24 mouse cellular contexts compared by ENCODE assay signal in the genomic region with DNA sequence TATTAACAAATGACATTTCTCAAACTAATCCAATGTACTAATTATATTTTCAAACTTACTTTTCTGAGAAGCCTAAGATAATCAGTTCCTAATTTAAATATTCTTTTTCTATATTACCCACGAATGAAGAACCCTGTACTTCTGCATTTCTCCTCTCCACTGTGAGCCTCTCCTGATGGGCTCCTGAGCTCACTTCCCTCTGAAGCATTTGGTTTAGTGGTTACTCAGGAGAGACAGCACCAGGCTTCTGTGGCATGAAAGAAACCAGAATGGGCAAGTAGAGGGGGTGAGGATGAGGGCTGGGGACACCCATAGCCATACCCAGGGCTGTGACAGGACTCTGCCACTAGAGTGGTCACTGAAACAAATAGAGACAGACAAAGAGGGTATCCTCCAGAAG. TPM values are rescaled to one million over a fixed set of nuclear protein-coding genes. Genes with fewer than 3 reads are reported as not detected.
DNase-seq lines count a peak whose midpoint lies in the region; ATAC-seq and TF ChIP-seq lines count a peak whose summit lies in the region.
"Had no signal": no experiment of that assay in that cellular context is flagged by ENCODE, and none has a peak within 500 bp of the region (broad histone marks: within the 10 kb centered on the region; RNA-seq: fewer than 3 reads in every experiment).

No protein-coding gene starts in this region.

- no peak overlapping the region for H3K4me2 ChIP-seq in heart, embryonic 11.5 days
- H3K4me2 ChIP-seq: embryonic facial prominence, embryonic 12.5 days; forebrain, embryonic 13.5 days; forebrain, embryonic 15.5 days had no signal

- WGBS in heart, embryonic 11.5 days (ENCODE audit: insufficient replicate concordance): 64% methylated on average over 1 of the region's 1 CpGs

- H3K4me1 ChIP-seq in MEL (ENCODE audit: control insufficient read depth in 1 of 2, insufficient read depth in 2 of 2, low read length in 2 of 2): no peaks in the 10 kb centered on the region
- H3K4me1 ChIP-seq in heart, embryonic 11.5 days (ENCODE audit: control insufficient read depth, insufficient read depth, low read length): no peaks in the 10 kb centered on the region
- H3K4me1 ChIP-seq: embryonic facial prominence, embryonic 10.5 days; embryonic facial prominence, embryonic 12.5 days; forebrain, embryonic 13.5 days; forebrain, embryonic 15.5 days had no signal

- no peak for TF ChIP-seq POLR2A in MEL (IDR thresholded peaks at IDR 0.05; ENCODE audit: control insufficient read depth in 1 of 2, insufficient read depth in 1 of 2, low read depth in 1 of 2, low read length in 2 of 2, poor library complexity in 1 of 2)

- TF ChIP-seq EP300 in MEL (IDR thresholded peaks at IDR 0.05; ENCODE audit: low read depth in 1 of 2, low read length in 2 of 2): no peak

- H3K4me3 ChIP-seq in MEL (ENCODE audit: control insufficient read depth in 1 of 2, insufficient read depth in 1 of 2, low read depth in 2 of 2, low read length in 2 of 2): no peak overlapping the region
- no peak overlapping the region for H3K4me3 ChIP-seq in heart, embryonic 11.5 days (ENCODE audit: low read depth, low read length)
- H3K4me3 ChIP-seq: embryonic facial prominence, embryonic 10.5 days; embryonic facial prominence, embryonic 12.5 days; forebrain, embryonic 13.5 days; forebrain, embryonic 15.5 days had no signal

- peaks cover 3 to 7% of the 10 kb centered on the region in 2 experiments for H3K27me3 ChIP-seq in MEL (ENCODE audit: control insufficient read depth in 1 of 2, insufficient read depth in 2 of 2, low read length in 2 of 2)
- H3K27me3 ChIP-seq in heart, embryonic 11.5 days (ENCODE audit: control insufficient read depth, insufficient read depth, low read length): no peaks in the 10 kb centered on the region
- H3K27me3 ChIP-seq: embryonic facial prominence, embryonic 12.5 days; forebrain, embryonic 13.5 days; forebrain, embryonic 15.5 days had no signal

- no peak overlapping the region for H3K9ac ChIP-seq in MEL (ENCODE audit: control insufficient read depth, low read depth, low read length, poor library complexity, severe bottlenecking)
- no peak overlapping the region for H3K9ac ChIP-seq in heart, embryonic 11.5 days (ENCODE audit: low read depth, low read length)
- H3K9ac ChIP-seq: embryonic facial prominence, embryonic 12.5 days; forebrain, embryonic 13.5 days; forebrain, embryonic 15.5 days; forebrain, postnatal 0 days had no signal

- no peak for TF ChIP-seq CTCF in MEL (IDR thresholded peaks at IDR 0.05 in 2 of 3, conservative IDR thresholded peaks at IDR 0.05 in 1 of 3; ENCODE audit: control insufficient read depth in 1 of 3, insufficient read depth in 1 of 3, low read depth in 2 of 3, low read length in 3 of 3, poor library complexity in 1 of 3, severe bottlenecking in 1 of 3)

- ATAC-seq in granulocyte monocyte progenitor cell, adult 5-6 weeks (replicated peaks; ENCODE audit: poor library complexity, severe bottlenecking): peak; percentile 48; the same call in 1 of the 2 replicates
- peak; percentile 55 for ATAC-seq in megakaryocyte progenitor cell, adult 5-6 weeks (replicated peaks; ENCODE audit: poor library complexity)
- no peak for ATAC-seq in heart, embryonic 11.5 days (replicated peaks; ENCODE audit: insufficient number of reproducible peaks, low FRiP score, low TSS enrichment)
- ATAC-seq: CD4-positive, CD25-positive, alpha-beta regulatory T cell, adult 4 months; forebrain, embryonic 13.5 days; forebrain, embryonic 15.5 days; forebrain, postnatal 0 days had no signal

- H3K36me3 ChIP-seq in MEL (ENCODE audit: control insufficient read depth in 1 of 2, insufficient read depth in 2 of 2, low read length in 2 of 2): no peaks in the 10 kb centered on the region
- H3K36me3 ChIP-seq in heart, embryonic 11.5 days (ENCODE audit: control insufficient read depth, insufficient read depth, low read length): no peaks in the 10 kb centered on the region
- H3K36me3 ChIP-seq: embryonic facial prominence, embryonic 10.5 days; embryonic facial prominence, embryonic 12.5 days; forebrain, embryonic 15.5 days; G1E had no signal

- H3K9me3 ChIP-seq in MEL (replicated peaks; ENCODE audit: insufficient read depth, low read length): no peaks in the 10 kb centered on the region
- H3K9me3 ChIP-seq in heart, embryonic 11.5 days (replicated peaks; ENCODE audit: control insufficient read depth, low read length): no peaks in the 10 kb centered on the region
- H3K9me3 ChIP-seq: embryonic facial prominence, embryonic 10.5 days; embryonic facial prominence, embryonic 12.5 days; forebrain, embryonic 13.5 days; forebrain, embryonic 15.5 days; G1E had no signal

- TF ChIP-seq RAD21 in MEL (IDR thresholded peaks at IDR 0.05; ENCODE audit: low read depth, low read length): no peak

- no peaks in the 10 kb centered on the region for H3K79me2 ChIP-seq in MEL (ENCODE audit: control insufficient read depth, insufficient read depth, low read length, poor library complexity)

- H3K27ac ChIP-seq in MEL (ENCODE audit: control insufficient read depth, low read depth, low read length): no peak overlapping the region
- H3K27ac ChIP-seq in heart, embryonic 11.5 days (ENCODE audit: low read depth, low read length): no peak overlapping the region
- H3K27ac ChIP-seq: embryonic facial prominence, embryonic 10.5 days; embryonic facial prominence, embryonic 12.5 days; forebrain, embryonic 13.5 days; forebrain, embryonic 15.5 days had no signal

- DNase-seq in MEL (ENCODE audit: low read depth, low spot score): peak; percentile 7
- DNase-seq in adrenal gland, postnatal 4 days (ENCODE audit: low spot score in 2 of 2): no peak
- DNase-seq: adrenal gland, adult 2 months; adrenal gland, postnatal 10 days; adrenal gland, postnatal 25 days; B cell, adult 2 months; cerebellum, adult 18-20 months; cerebellum, adult 8-10 months; cerebellum, adult 9-11 months; cerebellum, postnatal 14 days; cerebellum, postnatal 36 days; forebrain, postnatal 0 days had no signal

TF ChIP-seq in MEL, 35 proteins besides CTCF, POLR2A, EP300 and RAD21:
- no peak for TF ChIP-seq JUND (IDR thresholded peaks at IDR 0.05; ENCODE audit: low read depth, low read length)
- no peak for TF ChIP-seq ZNF384 (IDR thresholded peaks at IDR 0.05; ENCODE audit: low read depth, low read length)
- no peak for TF ChIP-seq CHD2 (IDR thresholded peaks at IDR 0.05; ENCODE audit: low read length)
- no peak for TF ChIP-seq ELF1 (IDR thresholded peaks at IDR 0.05; ENCODE audit: low read depth, low read length)
- no peak for TF ChIP-seq USF1 (IDR thresholded peaks at IDR 0.05; ENCODE audit: low read depth, low read length)
- no peak for TF ChIP-seq KAT2A (conservative IDR thresholded peaks at IDR 0.05; ENCODE audit: low read depth, low read length)
- no peak for TF ChIP-seq GABPA (IDR thresholded peaks at IDR 0.05; ENCODE audit: low read depth, low read length)
- no peak for TF ChIP-seq RCOR1 (IDR thresholded peaks at IDR 0.05; ENCODE audit: low read depth, low read length)
- no peak for TF ChIP-seq MXI1 (IDR thresholded peaks at IDR 0.05; ENCODE audit: low read depth, low read length)
- TF ChIP-seq BHLHE40 (IDR thresholded peaks at IDR 0.05; ENCODE audit: borderline replicate concordance, low read depth, low read length): no peak
- no peak for TF ChIP-seq ZMIZ1 (IDR thresholded peaks at IDR 0.05; ENCODE audit: low read depth, low read length)
- TF ChIP-seq POLR2AphosphoS5 (IDR thresholded peaks at IDR 0.05; ENCODE audit: borderline replicate concordance, low read depth, low read length): no peak
- TF ChIP-seq HCFC1 (IDR thresholded peaks at IDR 0.05; ENCODE audit: low read depth, low read length): no peak
- TF ChIP-seq MYB (IDR thresholded peaks at IDR 0.05; ENCODE audit: low read depth, low read length): no peak

RNA-seq across cellular contexts. Expression of a gene that starts 16.3 kb away (rescaled TPM):
- total RNA-seq in MEL (2012; rRNA removed): not detected in 2 replicates
- polyA plus RNA-seq in MEL (2012; ENCODE audit: insufficient read depth in 1 of 2, insufficient read length in 2 of 2, low read depth in 1 of 2, low replicate concordance in 2 of 2, missing spikeins in 1 of 2): not detected
- not detected in 2 replicates for total RNA-seq in granulocyte monocyte progenitor cell, adult 5-6 weeks (2014; fragmentation: Nextera tagmentation)
- not detected in 2 replicates for total RNA-seq in granulocyte monocyte progenitor cell, adult 5-6 weeks (2017)
- total RNA-seq in megakaryocyte progenitor cell, adult 5-6 weeks (2015): not detected in 2 replicates
- not detected in 2 replicates for total RNA-seq in megakaryocyte progenitor cell, adult 5-6 weeks (2017)
- not detected in 2 replicates for polyA plus RNA-seq in heart, embryonic 11.5 days (2014; fragmentation: Nextera tagmentation; extraction: Ambion mirVana)
- total RNA-seq in adrenal gland, postnatal 4 days (2021): not detected
- total RNA-seq: adrenal gland, adult 2 months; adrenal gland, postnatal 10 days; CH12.LX; G1E had no signal
- polyA plus RNA-seq: adrenal gland, adult 2 months; CD4-positive, CD25-positive, alpha-beta regulatory T cell, adult 4 months; embryonic facial prominence, embryonic 10.5 days; embryonic facial prominence, embryonic 12.5 days; embryonic facial prominence, embryonic 14.5 days; forebrain, embryonic 11.5 days; forebrain, embryonic 13.5 days; G1E had no signal

RNA-seq across cellular contexts. Expression of a gene that starts 19.7 kb away (rescaled TPM):
- total RNA-seq in MEL (2012; rRNA removed): not detected in 2 replicates
- polyA plus RNA-seq in MEL (2012; ENCODE audit: insufficient read depth in 1 of 2, insufficient read length in 2 of 2, low read depth in 1 of 2, low replicate concordance in 2 of 2, missing spikeins in 1 of 2): not detected
- not detected in 2 replicates for total RNA-seq in granulocyte monocyte progenitor cell, adult 5-6 weeks (2014; fragmentation: Nextera tagmentation)
- total RNA-seq in granulocyte monocyte progenitor cell, adult 5-6 weeks (2017): not detected in 2 replicates
- total RNA-seq in megakaryocyte progenitor cell, adult 5-6 weeks (2015): not detected in 2 replicates
- not detected in 2 replicates for total RNA-seq in megakaryocyte progenitor cell, adult 5-6 weeks (2017)
- polyA plus RNA-seq in heart, embryonic 11.5 days (2014; fragmentation: Nextera tagmentation; extraction: Ambion mirVana): 0.30 and 0.75 TPM in 2 replicates
- total RNA-seq in adrenal gland, postnatal 4 days (2021): 1 to 10 TPM; 9.1 to 9.6 TPM
- total RNA-seq: CH12.LX had no signal
- polyA plus RNA-seq: CD4-positive, CD25-positive, alpha-beta regulatory T cell, adult 4 months; G1E had no signal

RNA-seq across cellular contexts. Expression of a gene that starts 49.8 kb away (rescaled TPM):
- not detected in 2 replicates for total RNA-seq in MEL (2012; rRNA removed)
- not detected for polyA plus RNA-seq in MEL (2012; ENCODE audit: insufficient read depth in 1 of 2, insufficient read length in 2 of 2, low read depth in 1 of 2, low replicate concordance in 2 of 2, missing spikeins in 1 of 2)
- total RNA-seq in granulocyte monocyte progenitor cell, adult 5-6 weeks (2014; fragmentation: Nextera tagmentation): not detected in 2 replicates
- total RNA-seq in granulocyte monocyte progenitor cell, adult 5-6 weeks (2017): not detected in 2 replicates
- not detected in 2 replicates for total RNA-seq in megakaryocyte progenitor cell, adult 5-6 weeks (2015)
- not detected in 2 replicates for total RNA-seq in megakaryocyte progenitor cell, adult 5-6 weeks (2017)
- 1.4 and 2.7 TPM in 2 replicates for polyA plus RNA-seq in heart, embryonic 11.5 days (2014; fragmentation: Nextera tagmentation; extraction: Ambion mirVana)
- total RNA-seq in adrenal gland, postnatal 4 days (2021): 1 to 10 TPM; 1.6 TPM
- total RNA-seq: G1E had no signal
- polyA plus RNA-seq: CD4-positive, CD25-positive, alpha-beta regulatory T cell, adult 4 months; G1E had no signal
